Mouse (Mus musculus) testis, adult 10 weeks (tissue): ENCODE measurements around the gene Adam20. TPM values are rescaled to one million over a fixed set of nuclear protein-coding genes. Genes with fewer than 3 reads are reported as not detected.

Experiments used
- polyA plus RNA-seq: library from polyadenylated mRNA; stranded (reverse); fragments of 350-450 nt; fragmentation: Illumina TruSeq; extraction: RNeasy Lipid Tissue Mini Kit (QIAGEN cat#74804); gene quantifications from one replicate; pipeline ENCODE4 v1.2.3, GENCODE M21; 2014; ENCODE audit warnings: low read depth, low replicate concordance

The Adam20 gene
- polyA plus RNA-seq: 144 TPM

DNA sequence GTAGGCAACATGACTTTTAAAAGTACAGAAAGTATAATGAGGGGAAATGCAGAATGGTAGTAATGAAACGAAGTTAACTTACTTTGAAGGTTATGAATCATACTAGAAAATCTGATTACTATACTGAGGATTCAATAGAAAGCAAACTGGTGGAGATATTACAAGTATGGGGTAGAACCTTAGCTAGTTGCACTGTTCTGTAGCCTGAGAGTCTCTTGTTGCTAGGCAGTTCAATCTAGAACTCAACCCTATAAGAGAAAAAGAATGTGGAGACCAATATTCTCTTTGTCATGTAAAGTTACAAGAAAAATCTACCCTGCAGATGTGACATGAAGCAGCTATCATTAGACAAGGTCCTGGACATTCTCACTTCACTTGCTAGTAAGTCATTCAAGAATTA is at the start of gene Adam20:
Gene Adam20, plus strand, starts transcription at position 301 of the 400 bp plus-strand sequence.

DNA sequence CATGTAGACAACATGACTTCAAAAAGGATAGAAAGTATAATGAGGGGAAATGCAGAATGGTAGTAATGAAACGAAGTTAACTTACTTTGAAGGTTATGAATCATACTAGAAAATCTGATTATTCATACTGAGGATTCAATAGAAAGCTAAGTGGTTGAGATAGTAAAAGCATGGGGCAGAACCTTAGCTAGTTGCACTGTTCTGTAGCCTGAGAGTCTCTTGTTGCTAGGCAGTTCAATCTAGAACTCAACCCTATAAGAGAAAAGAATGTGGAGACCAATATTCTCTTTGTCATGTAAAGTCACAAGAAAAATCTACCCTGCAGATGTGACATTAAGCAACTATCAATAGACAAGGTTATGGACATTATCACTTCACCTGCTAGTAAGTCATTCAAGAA is 41.2 kb upstream of the Adam20 start, which contains the start of gene Adam25:
Gene Adam25, plus strand, starts transcription at position 301 of the 400 bp plus-strand sequence.

Other genes with a start within 250 kb of the Adam20 start
- 241 TPM for gene Adam24, start 118.2 kb upstream of the Adam20 start, polyA plus RNA-seq
- 81.9 TPM for gene Adam25, start 41.1 kb upstream of the Adam20 start, polyA plus RNA-seq
- 83.0 TPM for gene Adam39, start 29.7 kb downstream of the Adam20 start, polyA plus RNA-seq